Mouse (Mus musculus) heart, postnatal 0 days (tissue): ENCODE results near the gene Them4.

Experiments used
- CTCF ChIP-seq: IDR thresholded peaks from 2 replicates; pipeline ENCODE4 v1.5.1; 2016; ENCODE audit warnings: antibody characterized with exemption, control low read depth, low read depth
- EP300 ChIP-seq: IDR thresholded peaks from 2 replicates; pipeline ENCODE4 v1.6.1; 2016; ENCODE audit warnings: antibody characterized with exemption, low read depth

GRCm38 (mm10) chr3:94375861-94376260 is 66.0 kb downstream of the Them4 start:
- TF ChIP-seq CTCF (no peak), EP300 (no peak)
